Mouse (Mus musculus) E14TG2a.4 (cell line): ENCODE data around the gene Iqcm.

Experiments
- CTCF ChIP-seq: conservative IDR thresholded peaks from 2 replicates; pipeline ENCODE4 v1.5.1; 2014; ENCODE audit warnings: low read length
- POU5F1 ChIP-seq: IDR thresholded peaks from 2 replicates; pipeline ENCODE4 v1.6.1; 2014; ENCODE audit warnings: low read length, borderline replicate concordance

DNA sequence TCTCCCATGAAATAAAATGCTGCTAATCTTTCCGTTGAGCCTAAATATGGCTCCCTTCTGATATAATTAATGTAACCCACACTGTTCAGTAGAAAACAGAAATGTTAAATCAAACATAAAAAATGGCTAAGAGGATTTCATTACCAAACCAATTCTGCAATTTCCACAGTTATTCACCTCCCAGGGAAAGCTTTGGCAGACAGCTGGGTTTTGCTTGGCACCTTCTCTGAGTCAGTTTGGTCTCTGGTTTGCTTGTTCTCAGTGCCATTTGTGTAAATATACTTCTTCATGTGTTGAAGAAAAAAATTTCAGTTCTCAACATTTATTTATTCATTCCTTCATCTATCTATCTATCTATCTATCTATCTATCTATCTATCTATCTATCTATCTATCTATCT is 28.3 kb downstream of the Iqcm start:
- TF ChIP-seq CTCF, result no peak
- TF ChIP-seq POU5F1, result no peak
